Mouse (Mus musculus) lung, postnatal 25 days (tissue): ENCODE measurements around the gene Mrpl48.

ENCODE experiments used
- DNase-seq: peaks from one replicate; pipeline ENCODE4 v3.0.0; 2022; ENCODE audit warnings: low spot score

Mrpl48 gene

GRCm38 (mm10) chr7:100534216-100534615 lies 73.9 kb downstream of the Mrpl48 start:
- no peak for DNase-seq

GRCm38 (mm10) chr7:100533503-100533902 lies 74.6 kb downstream of the Mrpl48 start:
- DNase-seq: peak; percentile 50

- DNase-seq: no peak
These were observed 77.3 kb downstream of the Mrpl48 start for GRCm38 (mm10) chr7:100530766-100531165.

- DNase-seq: no peak
These were observed 83.4 kb downstream of the Mrpl48 start for GRCm38 (mm10) chr7:100524669-100525068.

GRCm38 (mm10) chr7:100522222-100522621 lies 85.9 kb downstream of the Mrpl48 start:
- DNase-seq: no peak

- DNase-seq: peak; percentile 80
These were observed 87.3 kb downstream of the Mrpl48 start for GRCm38 (mm10) chr7:100520663-100521285.

GRCm38 (mm10) chr7:100520204-100520603 lies 87.9 kb downstream of the Mrpl48 start:
- no peak for DNase-seq

- DNase-seq: no peak
These were observed 93.5 kb downstream of the Mrpl48 start, which contains the start of gene Dnajb13 for GRCm38 (mm10) chr7:100514573-100514972. Gene Dnajb13 (minus strand): TSS chr7:100514960.

- DNase-seq: no peak
These were observed 96.5 kb downstream of the Mrpl48 start for GRCm38 (mm10) chr7:100511602-100512001.

- DNase-seq: no peak
These were observed 99.4 kb downstream of the Mrpl48 start for GRCm38 (mm10) chr7:100508670-100509069.

GRCm38 (mm10) chr7:100506494-100506893 lies 101.6 kb downstream of the Mrpl48 start:
- DNase-seq: no peak

GRCm38 (mm10) chr7:100504740-100505487 lies 103.2 kb downstream of the Mrpl48 start:
- no peak for DNase-seq

- DNase-seq: no peak
These were observed 105.0 kb downstream of the Mrpl48 start for GRCm38 (mm10) chr7:100503076-100503475.

GRCm38 (mm10) chr7:100502374-100502922 lies 105.7 kb downstream of the Mrpl48 start:
- no peak for DNase-seq

GRCm38 (mm10) chr7:100501844-100502373 lies 106.2 kb downstream of the Mrpl48 start:
- DNase-seq: no peak

GRCm38 (mm10) chr7:100501027-100501843 lies 106.9 kb downstream of the Mrpl48 start:
- no peak for DNase-seq

GRCm38 (mm10) chr7:100500276-100500977 lies 107.7 kb downstream of the Mrpl48 start:
- DNase-seq: no peak

GRCm38 (mm10) chr7:100499465-100499864 lies 108.6 kb downstream of the Mrpl48 start:
- DNase-seq: no peak

GRCm38 (mm10) chr7:100497982-100498381 lies 110.1 kb downstream of the Mrpl48 start:
- no peak for DNase-seq

- DNase-seq: no peak
These were observed 110.7 kb downstream of the Mrpl48 start for GRCm38 (mm10) chr7:100497402-100497801.

GRCm38 (mm10) chr7:100496791-100497190 lies 111.3 kb downstream of the Mrpl48 start:
- no peak for DNase-seq
